In the genomic region with DNA sequence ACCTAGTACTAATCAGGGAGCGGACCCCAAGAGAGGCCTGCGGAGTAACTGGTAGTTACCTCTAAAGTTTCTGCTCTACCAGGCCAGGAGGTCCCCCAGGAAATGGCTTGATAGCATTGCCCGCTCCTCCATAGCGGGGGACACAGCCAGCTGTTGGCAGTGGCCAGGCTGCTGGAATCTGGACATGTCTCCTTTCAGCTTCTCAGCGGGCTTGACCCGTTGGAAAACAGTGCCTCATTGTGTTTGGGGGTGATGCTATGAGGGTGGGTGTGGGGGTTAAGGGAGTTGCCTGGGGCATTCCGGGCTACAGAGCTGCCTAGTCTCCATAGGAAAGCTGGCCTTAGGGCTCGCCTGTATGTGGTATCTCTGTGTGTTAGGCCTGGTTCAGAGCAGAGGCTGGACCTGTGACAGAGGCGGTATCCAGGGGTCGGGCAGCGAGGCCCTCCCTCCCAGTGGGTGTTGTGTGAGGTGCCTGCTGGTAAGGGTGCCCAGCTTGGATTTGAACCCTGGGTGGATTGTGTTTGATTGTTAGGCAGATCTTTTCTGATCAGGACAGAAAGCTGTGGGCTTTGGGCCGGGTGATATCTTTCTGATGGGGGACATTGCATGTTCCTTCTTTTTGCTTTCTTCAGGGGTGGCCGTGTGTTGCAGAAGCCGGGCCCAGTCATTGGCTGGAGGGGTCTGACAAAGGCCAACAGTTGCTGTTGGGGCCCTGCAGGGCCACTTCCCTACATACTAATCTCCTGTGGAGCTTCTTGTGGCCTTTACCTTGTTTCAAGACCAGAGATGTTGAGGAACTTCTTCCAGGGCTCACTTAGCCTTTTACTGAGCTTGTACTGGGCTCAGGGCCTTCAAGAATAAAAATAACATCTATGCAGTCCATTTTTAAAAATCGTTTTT, we compare ENCODE assay signal across 10 mouse cellular contexts. TPM values are rescaled to one million over a fixed set of nuclear protein-coding genes. Genes with fewer than 3 reads are reported as not detected.
DNase-seq lines count a peak whose midpoint lies in the region; ATAC-seq and TF ChIP-seq lines count a peak whose summit lies in the region.
"Had no signal": no experiment of that assay in that cellular context is flagged by ENCODE, and none has a peak within 500 bp of the region (broad histone marks: within the 10 kb centered on the region; RNA-seq: fewer than 3 reads in every experiment).

No protein-coding gene starts in this region.

- no peaks in the 10 kb centered on the region for H3K9me3 ChIP-seq in kidney, embryonic 16.5 days (ENCODE audit: low read length)
- no peaks in the 10 kb centered on the region for H3K9me3 ChIP-seq in embryonic facial prominence, embryonic 11.5 days (replicated peaks; ENCODE audit: control insufficient read depth, low read length)
- H3K9me3 ChIP-seq in hindbrain, postnatal 0 days (ENCODE audit: low read length): no peaks in the 10 kb centered on the region
- H3K9me3 ChIP-seq in midbrain, embryonic 15.5 days: no peaks in the 10 kb centered on the region

- peak overlapping the region; percentile 23 for H3K9ac ChIP-seq in kidney, embryonic 16.5 days (replicated peaks; ENCODE audit: low read length)
- H3K9ac ChIP-seq in embryonic facial prominence, embryonic 11.5 days (replicated peaks; ENCODE audit: low read length): no peak overlapping the region; the same call in 1 of the 2 replicates
- H3K9ac ChIP-seq in hindbrain, postnatal 0 days (replicated peaks; ENCODE audit: low read length): no peak overlapping the region; the same call in 1 of the 2 replicates
- no peak overlapping the region for H3K9ac ChIP-seq in midbrain, embryonic 15.5 days

- peak overlapping the region; percentile 89 for H3K27ac ChIP-seq in kidney, embryonic 16.5 days (ENCODE audit: low read length)
- no peak overlapping the region; the same call in 1 of the 2 replicates for H3K27ac ChIP-seq in embryonic facial prominence, embryonic 11.5 days (replicated peaks; ENCODE audit: low read depth, low read length)
- H3K27ac ChIP-seq in hindbrain, postnatal 0 days: peak overlapping the region; percentile 69
- H3K27ac ChIP-seq in midbrain, embryonic 15.5 days: peak overlapping the region; percentile 48; the same call in 1 of the 2 replicates

- no peaks in the 10 kb centered on the region for H3K27me3 ChIP-seq in kidney, embryonic 16.5 days (ENCODE audit: insufficient read depth, low read length)
- no peaks in the 10 kb centered on the region for H3K27me3 ChIP-seq in embryonic facial prominence, embryonic 11.5 days (ENCODE audit: control insufficient read depth, insufficient read depth, low read length)
- no peaks in the 10 kb centered on the region for H3K27me3 ChIP-seq in hindbrain, postnatal 0 days (ENCODE audit: insufficient read depth, low read length)
- H3K27me3 ChIP-seq in midbrain, embryonic 15.5 days (replicated peaks): no peaks in the 10 kb centered on the region
- H3K27me3 ChIP-seq: Patski had no signal

- peak overlapping the region; percentile 92 for H3K4me2 ChIP-seq in kidney, embryonic 16.5 days (replicated peaks; ENCODE audit: low read depth, low read length)
- peak overlapping the region; percentile 54 for H3K4me2 ChIP-seq in embryonic facial prominence, embryonic 11.5 days (ENCODE audit: low read depth, low read length)
- peak overlapping the region; percentile 85 for H3K4me2 ChIP-seq in hindbrain, postnatal 0 days (ENCODE audit: low read depth, low read length)
- H3K4me2 ChIP-seq in midbrain, embryonic 15.5 days: peak overlapping the region; percentile 87

- WGBS in kidney, embryonic 16.5 days: 69% methylated on average over 15 of the region's 15 CpGs
- WGBS in embryonic facial prominence, embryonic 11.5 days: 49% methylated on average over 15 of the region's 15 CpGs
- WGBS in hindbrain, postnatal 0 days: 45% methylated on average over 15 of the region's 15 CpGs
- WGBS in midbrain, embryonic 15.5 days: 62% methylated on average over 15 of the region's 15 CpGs

- H3K36me3 ChIP-seq in kidney, embryonic 16.5 days (ENCODE audit: insufficient read depth, low read length): no peaks in the 10 kb centered on the region
- H3K36me3 ChIP-seq in embryonic facial prominence, embryonic 11.5 days (replicated peaks; ENCODE audit: control insufficient read depth, insufficient read depth, low read depth, low read length): no peaks in the 10 kb centered on the region
- H3K36me3 ChIP-seq in hindbrain, postnatal 0 days (ENCODE audit: insufficient read depth, low read length): no peaks in the 10 kb centered on the region
- no peaks in the 10 kb centered on the region for H3K36me3 ChIP-seq in midbrain, embryonic 15.5 days (replicated peaks)

- no peak for TF ChIP-seq CTCF in hindbrain, postnatal 0 days (IDR thresholded peaks at IDR 0.05; ENCODE audit: low read depth)

- H3K4me1 ChIP-seq in kidney, embryonic 16.5 days (ENCODE audit: insufficient read depth, low read length): peaks cover 47% of the 10 kb centered on the region
- peaks cover 17% of the 10 kb centered on the region for H3K4me1 ChIP-seq in embryonic facial prominence, embryonic 11.5 days (ENCODE audit: control insufficient read depth, insufficient read depth, low read length)
- H3K4me1 ChIP-seq in hindbrain, postnatal 0 days (ENCODE audit: insufficient read depth, low read length): peaks cover 32% of the 10 kb centered on the region
- peaks cover 35% of the 10 kb centered on the region for H3K4me1 ChIP-seq in midbrain, embryonic 15.5 days

- peak overlapping the region; percentile 90 for H3K4me3 ChIP-seq in kidney, embryonic 16.5 days (ENCODE audit: low read length)
- H3K4me3 ChIP-seq in embryonic facial prominence, embryonic 11.5 days (ENCODE audit: low read depth, low read length): no peak overlapping the region
- peak overlapping the region; percentile 89; the same call in 1 of the 2 replicates for H3K4me3 ChIP-seq in hindbrain, postnatal 0 days (ENCODE audit: low read length)
- H3K4me3 ChIP-seq in midbrain, embryonic 15.5 days: no peak overlapping the region

- DNase-seq in kidney, adult 11 months: no peak
- DNase-seq in embryonic facial prominence, embryonic 11.5 days (ENCODE audit: low spot score): no peak
- DNase-seq in hindbrain, postnatal 0 days (ENCODE audit: low spot score): no peak
- DNase-seq in layer of hippocampus, adult 9-10 months (ENCODE audit: low spot score): no peak
- no peak for DNase-seq in urinary bladder, adult 2 months (ENCODE audit: low spot score)
- no peak for DNase-seq in spleen, adult 12 weeks (ENCODE audit: low spot score)

- no peak for ATAC-seq in kidney, embryonic 16.5 days (ENCODE audit: low FRiP score, low TSS enrichment)
- ATAC-seq in embryonic facial prominence, embryonic 11.5 days (replicated peaks; ENCODE audit: insufficient number of reproducible peaks, low FRiP score, low TSS enrichment, low read depth): no peak
- ATAC-seq in hindbrain, postnatal 0 days: peak; percentile 35; the same call in 1 of the 2 replicates
- ATAC-seq in midbrain, embryonic 15.5 days (replicated peaks): no peak

RNA-seq across cellular contexts. Expression of a gene that starts 3.6 kb away (rescaled TPM):
- 60.5 and 67.2 TPM in 2 replicates for polyA plus RNA-seq in kidney, embryonic 16.5 days (2015; fragmentation: Nextera tagmentation; extraction: Ambion mirVana)
- polyA plus RNA-seq in embryonic facial prominence, embryonic 11.5 days (2014; fragmentation: Nextera tagmentation; extraction: Ambion mirVana): 12.9 and 13.8 TPM in 2 replicates
- total RNA-seq in hindbrain, postnatal 0 days (2014; rRNA removed): 40.6 and 41.0 TPM in 2 replicates
- polyA plus RNA-seq in hindbrain, postnatal 0 days (2015; fragmentation: Nextera tagmentation; extraction: Ambion mirVana): 16.8 and 18.0 TPM in 2 replicates
- 20.4 and 20.9 TPM in 2 replicates for polyA plus RNA-seq in midbrain, embryonic 15.5 days (2015; fragmentation: Nextera tagmentation; extraction: Ambion mirVana)
- polyA plus RNA-seq in urinary bladder, adult 2 months (2012; rRNA removed): 68.7 and 73.4 TPM in 2 replicates

RNA-seq across cellular contexts. Expression of a gene that starts 25.5 kb away (rescaled TPM):
- polyA plus RNA-seq in kidney, embryonic 16.5 days (2015; fragmentation: Nextera tagmentation; extraction: Ambion mirVana): 27.3 and 27.5 TPM in 2 replicates
- 12.7 and 17.2 TPM in 2 replicates for polyA plus RNA-seq in embryonic facial prominence, embryonic 11.5 days (2014; fragmentation: Nextera tagmentation; extraction: Ambion mirVana)
- 25.8 and 33.7 TPM in 2 replicates for total RNA-seq in hindbrain, postnatal 0 days (2014; rRNA removed)
- polyA plus RNA-seq in hindbrain, postnatal 0 days (2015; fragmentation: Nextera tagmentation; extraction: Ambion mirVana): 20.2 and 21.8 TPM in 2 replicates
- 31.6 and 32.6 TPM in 2 replicates for polyA plus RNA-seq in midbrain, embryonic 15.5 days (2015; fragmentation: Nextera tagmentation; extraction: Ambion mirVana)
- polyA plus RNA-seq in urinary bladder, adult 2 months (2012; rRNA removed): 56.1 and 75.8 TPM in 2 replicates

RNA-seq across cellular contexts. Expression of a gene that starts 44.0 kb away (rescaled TPM):
- 0.94 and 2.1 TPM in 2 replicates for polyA plus RNA-seq in kidney, embryonic 16.5 days (2015; fragmentation: Nextera tagmentation; extraction: Ambion mirVana)
- polyA plus RNA-seq in embryonic facial prominence, embryonic 11.5 days (2014; fragmentation: Nextera tagmentation; extraction: Ambion mirVana): not detected in 2 replicates
- total RNA-seq in hindbrain, postnatal 0 days (2014; rRNA removed): not detected in 2 replicates
- not detected in 2 replicates for polyA plus RNA-seq in hindbrain, postnatal 0 days (2015; fragmentation: Nextera tagmentation; extraction: Ambion mirVana)
- not detected in 2 replicates for polyA plus RNA-seq in midbrain, embryonic 15.5 days (2015; fragmentation: Nextera tagmentation; extraction: Ambion mirVana)
- not detected in 2 replicates for polyA plus RNA-seq in urinary bladder, adult 2 months (2012; rRNA removed)
- total RNA-seq: hematopoietic stem cell, adult 5-6 weeks had no signal
- polyA plus RNA-seq: Patski had no signal

RNA-seq across cellular contexts. Expression of a gene that starts 49.2 kb away (rescaled TPM):
- polyA plus RNA-seq in kidney, embryonic 16.5 days (2015; fragmentation: Nextera tagmentation; extraction: Ambion mirVana): 1,527 and 1,553 TPM in 2 replicates
- polyA plus RNA-seq in embryonic facial prominence, embryonic 11.5 days (2014; fragmentation: Nextera tagmentation; extraction: Ambion mirVana): 1,437 and 1,529 TPM in 2 replicates
- total RNA-seq in hindbrain, postnatal 0 days (2014; rRNA removed): 1,557 and 1,861 TPM in 2 replicates
- polyA plus RNA-seq in hindbrain, postnatal 0 days (2015; fragmentation: Nextera tagmentation; extraction: Ambion mirVana): 786 and 796 TPM in 2 replicates
- polyA plus RNA-seq in midbrain, embryonic 15.5 days (2015; fragmentation: Nextera tagmentation; extraction: Ambion mirVana): 811 and 847 TPM in 2 replicates
- 2,459 and 2,490 TPM in 2 replicates for polyA plus RNA-seq in urinary bladder, adult 2 months (2012; rRNA removed)

RNA-seq across cellular contexts. Expression of a gene that starts 55.0 kb away (rescaled TPM):
- 44.3 and 48.8 TPM in 2 replicates for polyA plus RNA-seq in kidney, embryonic 16.5 days (2015; fragmentation: Nextera tagmentation; extraction: Ambion mirVana)
- polyA plus RNA-seq in embryonic facial prominence, embryonic 11.5 days (2014; fragmentation: Nextera tagmentation; extraction: Ambion mirVana): 29.3 and 31.4 TPM in 2 replicates
- 73.4 and 81.7 TPM in 2 replicates for total RNA-seq in hindbrain, postnatal 0 days (2014; rRNA removed)
- 22.8 and 24.3 TPM in 2 replicates for polyA plus RNA-seq in hindbrain, postnatal 0 days (2015; fragmentation: Nextera tagmentation; extraction: Ambion mirVana)
- 48.3 and 53.4 TPM in 2 replicates for polyA plus RNA-seq in midbrain, embryonic 15.5 days (2015; fragmentation: Nextera tagmentation; extraction: Ambion mirVana)
- 17.8 and 26.4 TPM in 2 replicates for polyA plus RNA-seq in urinary bladder, adult 2 months (2012; rRNA removed)

Comparison
In these comparisons a context has a peak if more than half of its experiments do, and no peak if none do; other contexts are left out.
1. H3K4me3 ChIP-seq: peak in kidney, embryonic 16.5 days (single experiment) and hindbrain, postnatal 0 days (single experiment); none in embryonic facial prominence, embryonic 11.5 days (single experiment) and midbrain, embryonic 15.5 days (single experiment).
2. Peak in every context shown above with its lines, with median percentiles within 50 percentile points of each other: H3K4me2 ChIP-seq.